Mouse (Mus musculus) frontal cortex, postnatal 25 days (tissue): ENCODE data around the gene Sult2b1.
A peak's percentile ranks its signal among the peaks of the same experiment; 100 is the strongest.

Experiments used
- DNase-seq, 2 experiments: peaks; one replicate each; pipeline ENCODE4 v3.0.0; 2022; ENCODE audit warnings: low spot score in 2 of 2

Sult2b1 gene

GRCm38 (mm10) chr7:45770427-45771082 is 13.9 kb downstream of the Sult2b1 start:
- no peak for DNase-seq

GRCm38 (mm10) chr7:45767500-45767899 is 17.0 kb downstream of the Sult2b1 start:
- DNase-seq: no peak

- DNase-seq: no peak
Measured at GRCm38 (mm10) chr7:45766764-45767163, 17.7 kb downstream of the Sult2b1 start.

DNA sequence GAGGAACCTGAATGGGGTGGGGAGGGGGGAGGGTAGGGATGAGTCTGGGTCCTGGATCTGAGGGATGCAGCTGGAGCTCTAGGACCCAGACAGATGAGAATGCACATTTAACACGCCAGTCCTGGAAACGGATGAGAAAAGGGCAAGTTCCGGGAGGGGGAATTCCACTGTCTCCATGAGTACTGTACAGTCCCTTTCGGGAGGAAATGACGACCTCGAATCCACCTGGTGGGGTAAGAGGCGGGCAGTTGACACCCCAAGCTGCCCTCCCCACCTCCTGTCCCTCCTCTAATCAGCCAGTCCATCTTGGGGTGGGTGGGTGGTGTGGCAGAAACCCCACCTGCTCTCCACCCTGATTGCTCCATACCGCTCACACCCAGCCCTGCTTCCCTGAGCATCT is 18.5 kb downstream of the Sult2b1 start:
- DNase-seq: no peak

DNA sequence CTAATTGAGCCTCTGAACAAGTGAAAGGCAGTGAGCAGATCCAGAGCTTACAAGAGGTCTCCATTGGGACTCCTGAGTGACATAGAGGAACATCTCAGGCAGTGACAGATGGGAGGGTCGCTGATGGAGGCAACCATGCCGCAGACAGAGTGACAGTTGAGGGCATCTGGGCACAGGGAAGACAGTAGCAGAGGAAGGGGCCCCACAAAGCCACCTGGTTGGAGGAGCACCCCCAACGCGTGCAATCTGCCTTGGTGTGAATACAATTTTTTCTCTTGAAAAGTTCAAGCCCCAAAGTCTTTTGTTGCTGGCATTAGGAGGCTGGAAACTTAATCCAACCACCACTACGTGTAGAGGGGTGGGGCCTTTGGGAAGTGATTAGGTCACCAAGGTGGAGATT is 24.3 kb downstream of the Sult2b1 start:
- no peak for DNase-seq

DNA sequence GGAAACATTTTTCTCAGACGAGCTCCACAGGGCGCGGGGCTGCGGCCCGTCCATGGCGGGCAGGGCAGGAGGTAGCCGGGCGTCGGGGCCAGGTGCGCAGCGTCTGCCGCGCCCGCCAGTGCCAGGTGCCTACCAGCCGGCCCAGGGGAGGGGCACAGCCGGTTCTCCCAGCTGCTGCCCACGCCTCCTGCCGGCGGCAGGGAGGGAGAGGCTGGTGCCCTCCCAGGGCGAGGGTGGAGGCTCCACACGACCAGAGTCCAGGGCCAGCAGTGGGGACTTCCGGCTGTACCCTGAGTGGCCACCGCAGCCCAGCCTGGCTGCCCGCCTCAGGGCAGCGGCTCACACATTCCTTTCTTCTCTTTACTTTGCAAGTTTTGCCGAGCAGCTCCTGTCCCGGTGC is 25.1 kb downstream of the Sult2b1 start:
- no peak for DNase-seq

- no peak for DNase-seq
Measured at GRCm38 (mm10) chr7:45755703-45756102, 28.8 kb downstream of the Sult2b1 start.

DNA sequence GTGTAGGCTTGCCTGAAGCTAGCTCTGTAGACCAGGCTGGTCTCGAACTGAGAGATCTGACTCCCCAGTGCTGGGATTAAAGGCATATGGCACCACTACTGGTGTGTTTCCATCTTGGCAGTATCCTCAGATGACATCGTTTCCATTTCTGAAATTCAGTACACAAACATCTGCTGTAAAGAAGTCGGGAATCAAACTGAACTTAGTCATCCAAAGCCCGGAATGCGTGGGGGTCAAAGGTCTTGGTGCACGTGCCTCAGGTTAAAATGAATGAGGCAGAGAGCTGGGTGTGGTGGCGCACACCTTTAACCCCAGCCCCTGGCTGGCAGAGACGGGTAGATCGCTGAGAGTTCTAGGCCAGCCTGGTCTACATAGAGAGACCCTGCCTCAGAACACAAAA is 34.3 kb downstream of the Sult2b1 start:
- no peak for DNase-seq

GRCm38 (mm10) chr7:45749401-45749800 is 35.1 kb downstream of the Sult2b1 start:
- no peak for DNase-seq

DNA sequence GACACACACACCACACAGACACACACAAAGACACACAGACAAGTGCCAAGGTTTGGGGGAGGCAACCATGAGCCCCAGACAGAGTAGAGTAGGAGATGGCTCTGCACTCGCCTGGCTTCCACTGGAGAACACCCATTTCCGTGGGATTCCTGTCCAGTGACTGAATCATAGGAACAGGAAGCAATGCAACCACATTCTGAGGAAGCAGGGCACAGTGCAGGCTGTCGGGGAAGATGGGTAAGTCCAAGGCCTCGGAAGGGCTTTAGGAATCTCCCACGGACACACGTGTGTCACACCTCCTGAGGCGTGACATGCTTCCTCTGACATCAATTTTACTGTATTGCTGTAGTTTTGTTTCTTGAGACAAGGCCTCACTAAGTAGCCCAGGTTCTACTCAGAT is 36.4 kb downstream of the Sult2b1 start:
- no peak for DNase-seq

- no peak for DNase-seq
Measured at GRCm38 (mm10) chr7:45747450-45747849, 37.0 kb downstream of the Sult2b1 start.

GRCm38 (mm10) chr7:45746518-45746917 is 38.0 kb downstream of the Sult2b1 start:
- no peak for DNase-seq

GRCm38 (mm10) chr7:45744387-45744786 is 40.1 kb downstream of the Sult2b1 start:
- peak; percentile 37 to 69 for DNase-seq

DNA sequence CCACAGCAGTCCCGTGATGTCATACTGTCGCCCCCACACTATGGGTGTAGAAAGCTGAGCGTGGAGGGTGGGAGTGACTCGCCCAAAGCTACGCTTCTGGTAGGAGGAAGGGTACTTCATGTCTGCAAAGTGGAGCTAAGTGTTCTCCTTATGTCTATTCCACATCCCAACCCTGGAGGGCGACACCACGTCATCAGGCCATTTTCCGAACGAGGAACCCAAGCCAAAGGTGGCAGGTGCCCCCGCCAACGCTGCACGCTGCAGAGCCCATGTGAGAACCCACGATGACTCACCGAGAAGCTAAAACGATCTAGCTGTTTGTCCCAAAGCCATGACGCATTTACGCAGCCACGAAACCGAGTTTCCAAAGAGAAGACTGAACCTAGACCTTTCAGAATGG is 42.1 kb downstream of the Sult2b1 start:
- DNase-seq: peak; percentile 50 to 65

DNA sequence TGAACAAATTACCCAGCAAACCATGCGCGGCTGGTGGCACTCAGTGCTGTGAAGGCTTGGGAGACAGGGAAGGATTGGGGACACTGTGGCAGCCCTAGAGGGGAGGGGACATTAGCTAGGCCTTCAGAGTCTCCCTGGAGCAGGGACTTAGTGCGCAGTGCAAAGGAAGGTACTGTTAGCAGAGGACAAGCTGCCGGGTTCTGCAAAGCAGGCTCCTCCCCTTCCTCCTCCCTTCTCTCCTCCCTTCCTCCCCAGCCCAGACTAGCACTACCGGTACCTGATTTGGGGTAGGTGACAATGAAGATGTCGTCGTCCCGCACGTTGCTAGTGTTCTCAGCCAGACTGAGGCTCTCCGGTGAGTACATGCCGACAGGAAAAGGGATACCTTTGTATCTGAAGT is 42.7 kb downstream of the Sult2b1 start:
- DNase-seq: no peak

DNA sequence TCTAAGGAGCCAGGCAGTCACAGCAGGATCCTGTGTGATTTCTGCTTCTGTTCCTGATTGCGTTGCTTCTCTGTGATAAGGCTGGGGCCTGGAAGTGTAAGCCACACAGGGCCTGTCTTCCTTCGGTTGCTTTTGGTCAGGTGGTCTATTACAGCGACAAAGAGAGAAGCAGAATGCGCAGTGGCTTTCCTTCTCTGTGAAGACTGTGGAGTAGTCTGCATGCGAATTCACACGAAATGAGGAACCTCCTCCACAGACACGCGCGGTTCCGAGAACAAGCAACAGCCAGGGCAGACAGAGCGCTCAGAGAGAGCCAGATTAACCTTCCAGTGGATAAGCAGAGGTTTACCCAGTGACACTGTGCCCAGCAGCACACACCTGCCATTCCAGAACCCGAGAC is 43.2 kb downstream of the Sult2b1 start:
- no peak for DNase-seq

DNA sequence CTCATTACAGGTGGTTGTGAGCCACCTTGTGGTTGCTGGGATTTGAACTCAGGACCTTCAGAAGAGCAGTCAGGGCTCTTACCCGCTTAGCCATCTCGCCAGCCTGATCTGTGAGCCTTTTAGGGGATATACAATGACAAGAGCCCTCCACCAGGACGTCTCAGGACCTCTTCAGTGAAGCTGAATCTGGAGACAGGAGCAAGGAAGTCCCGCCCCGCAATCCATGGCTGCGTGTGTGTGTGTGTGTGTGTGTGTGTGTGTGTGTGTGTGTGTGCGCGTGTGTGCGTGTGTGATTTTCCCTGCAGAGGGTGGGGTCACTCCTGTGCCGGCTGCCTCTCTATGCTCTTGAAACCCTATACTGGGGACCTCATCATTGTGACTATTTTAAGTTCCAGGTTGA is 44.6 kb downstream of the Sult2b1 start:
- DNase-seq: no peak

GRCm38 (mm10) chr7:45739162-45739763 is 45.2 kb downstream of the Sult2b1 start:
- peak; percentile 60 to 80 for DNase-seq

- no peak for DNase-seq
Measured at GRCm38 (mm10) chr7:45733477-45733876, 51.0 kb downstream of the Sult2b1 start.

DNA sequence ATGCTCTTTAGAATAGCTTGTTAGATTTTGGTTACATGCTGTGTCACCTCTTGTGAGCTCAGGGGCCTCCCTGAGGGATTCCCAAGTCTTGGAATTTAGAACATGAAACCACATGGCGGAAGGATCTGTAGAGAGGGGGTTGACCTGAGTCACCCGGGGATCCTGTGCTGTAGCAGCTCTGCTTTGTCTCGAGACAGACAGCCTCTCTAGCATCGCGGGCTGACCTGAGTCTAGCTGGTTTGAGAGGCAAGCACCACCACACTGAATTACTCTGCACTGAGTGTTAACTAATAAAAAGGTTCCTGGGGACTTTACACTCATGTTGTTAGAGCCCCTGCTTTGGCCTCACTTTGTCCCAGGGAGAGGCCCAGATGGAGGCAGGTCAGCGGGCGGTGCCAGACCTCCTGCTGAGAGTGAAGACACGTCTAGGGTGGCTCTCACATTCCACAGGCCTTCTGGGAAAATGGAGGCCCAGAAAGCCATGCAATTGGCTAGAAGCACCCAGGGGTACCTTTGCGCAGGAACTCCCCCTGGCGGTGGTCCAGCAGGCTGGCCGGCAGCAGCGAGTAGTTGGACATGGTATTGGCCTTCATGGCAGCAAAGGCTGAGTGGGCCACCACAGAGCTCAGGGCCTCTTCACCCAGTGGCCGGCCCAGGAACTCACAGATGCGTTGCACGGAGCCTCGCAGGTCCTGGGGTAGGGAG is 53.6 kb downstream of the Sult2b1 start:
- no peak for DNase-seq

- DNase-seq: no peak
Measured at GRCm38 (mm10) chr7:45727625-45728024, 56.8 kb downstream of the Sult2b1 start.

DNA sequence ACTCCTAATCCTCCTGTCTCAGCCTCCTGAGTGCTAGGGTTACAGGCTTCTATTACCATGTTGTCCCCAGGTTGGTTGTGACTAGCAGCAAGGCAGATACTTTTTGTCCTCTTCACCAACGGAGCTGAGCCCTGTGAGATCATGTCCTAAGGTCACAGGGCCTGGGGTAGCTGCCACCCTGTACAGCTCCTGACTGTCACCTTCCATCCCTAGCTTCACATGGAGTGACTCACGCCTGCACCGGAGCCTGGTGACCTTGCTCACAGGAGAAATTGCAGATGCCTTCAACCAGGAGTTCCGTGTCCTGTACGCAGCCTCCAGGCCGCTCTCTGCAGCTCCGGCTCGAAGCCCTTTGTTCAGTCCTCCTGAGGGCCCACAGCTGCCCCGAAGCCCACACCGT is 58.0 kb downstream of the Sult2b1 start:
- no peak for DNase-seq

GRCm38 (mm10) chr7:45725713-45726112 is 58.8 kb downstream of the Sult2b1 start, which contains the start of gene Spaca4:
TSS of gene Spaca4 (minus strand) at chr7:45725813.
- no peak for DNase-seq
